Mouse (Mus musculus): ENCODE results near the gene Uts2.

DNA sequence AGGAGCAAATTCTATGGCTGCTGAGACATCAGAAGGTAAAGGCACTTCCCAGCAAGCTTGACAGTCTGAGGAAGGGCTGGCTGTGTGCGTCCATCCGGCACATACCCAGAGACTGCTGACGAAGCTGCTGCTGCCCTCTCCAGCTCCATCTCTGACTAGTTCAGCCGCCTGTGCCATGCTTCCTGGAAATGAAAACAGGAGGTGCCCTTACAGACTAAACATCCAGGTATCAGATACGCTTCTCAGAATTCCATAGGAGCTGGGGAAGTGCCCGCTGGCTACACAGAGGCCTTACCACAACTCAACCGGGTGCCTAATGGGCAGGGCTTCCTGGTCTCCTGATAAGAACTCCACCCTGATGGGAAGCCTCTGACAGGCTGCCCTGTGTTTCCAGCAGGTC, 38.4 kb upstream of the Uts2 start:
- TF ChIP-seq CHD2 (IDR thresholded peaks at IDR 0.05; ENCODE audit: low read length) (no peak), MAZ (IDR thresholded peaks at IDR 0.05; ENCODE audit: low read depth, low read length) (no peak), POLR2A (IDR thresholded peaks at IDR 0.05; ENCODE audit: low read depth, low read length) (no peak)

Measured in CH12.LX (cell line).